Mouse (Mus musculus) liver, postnatal 0 days (tissue): ENCODE measurements around the gene Fbxw4. TPM values are rescaled to one million over a fixed set of nuclear protein-coding genes. Genes with fewer than 3 reads are reported as not detected.

ENCODE experiments used
- ATAC-seq: fragments of 200-750 bp; cut with Nextera tagmentation; 2 replicates; pipeline ENCODE4 v1.8.0; 2017; ENCODE audit warnings: mild to moderate bottlenecking, moderate library complexity
- DNase-seq: peaks from one replicate; pipeline ENCODE4 v3.0.0-alpha.2; 2016
- H3K27ac ChIP-seq: fragments of 300-500 bp; sonication (generic); 2 replicates; pipeline ENCODE4 v1.5.1; 2014; ENCODE audit warnings: antibody characterized with exemption, moderate library complexity, mild to moderate bottlenecking, low read depth
- H3K27me3 ChIP-seq: fragments of 300-500 bp; sonication (generic); 2 replicates; pipeline ENCODE4 v1.6.1; 2014; ENCODE audit warnings: low read length, control low read depth, mixed read lengths; ENCODE audit not compliant: insufficient read depth
- H3K36me3 ChIP-seq: fragments of 300-500 bp; sonication (generic); replicated peaks from 2 replicates; pipeline ENCODE4 v1.6.1; 2014; ENCODE audit warnings: mild to moderate bottlenecking, control low read depth, low read length, moderate library complexity, mixed read lengths; ENCODE audit not compliant: insufficient read depth
- H3K4me1 ChIP-seq: fragments of 300-500 bp; sonication (generic); 2 replicates; pipeline ENCODE4 v1.6.1; 2014; ENCODE audit warnings: antibody characterized with exemption, mild to moderate bottlenecking, control low read depth; ENCODE audit not compliant: insufficient read depth
- H3K4me2 ChIP-seq: fragments of 300-500 bp; sonication (generic); 2 replicates; pipeline ENCODE4 v1.6.1; 2014; ENCODE audit warnings: low read depth, mild to moderate bottlenecking, low read length, moderate library complexity, mixed read lengths
- H3K4me3 ChIP-seq: fragments of 300-500 bp; sonication (generic); 2 replicates; pipeline ENCODE4 v1.5.1; 2014; ENCODE audit warnings: low read depth, low read length
- H3K9ac ChIP-seq: fragments of 300-500 bp; sonication (generic); replicated peaks from 2 replicates; pipeline ENCODE4 v1.6.1; 2014; ENCODE audit warnings: mild to moderate bottlenecking, moderate library complexity
- H3K9me3 ChIP-seq: fragments of 300-500 bp; sonication (generic); 2 replicates; pipeline ENCODE4 v1.6.1; 2016; ENCODE audit warnings: mild to moderate bottlenecking, control low read depth, low read length, mixed read lengths
- CTCF ChIP-seq: sonication (generic); IDR thresholded peaks from 2 replicates; pipeline ENCODE4 v1.5.1; 2016; ENCODE audit warnings: antibody characterized with exemption, low read depth
- EP300 ChIP-seq: IDR thresholded peaks from 2 replicates; pipeline ENCODE4 v1.6.1; 2016; ENCODE audit warnings: antibody characterized with exemption, low read depth, mild to moderate bottlenecking
- WGBS: fragments of 180-500 bp; shearing (Covaris S2); extraction: QIAGEN DNeasy Blood & Tissue Kit; methylation state at CpG from one replicate; pipeline ENCODE4 v1.1.7; 2014; ENCODE audit not compliant: insufficient replicate concordance; 5-methylcytosine and 5-hydroxymethylcytosine counted together
- polyA plus RNA-seq: library from polyadenylated mRNA; unstranded; fragments of >200 nt; fragmentation: Nextera tagmentation; extraction: Ambion mirVana; gene quantifications from 2 replicates; pipeline ENCODE4 v1.2.1, GENCODE M21; 2015

Fbxw4 gene
- polyA plus RNA-seq, 1 experiment from 2014 or later, result 2.2 TPM

DNA sequence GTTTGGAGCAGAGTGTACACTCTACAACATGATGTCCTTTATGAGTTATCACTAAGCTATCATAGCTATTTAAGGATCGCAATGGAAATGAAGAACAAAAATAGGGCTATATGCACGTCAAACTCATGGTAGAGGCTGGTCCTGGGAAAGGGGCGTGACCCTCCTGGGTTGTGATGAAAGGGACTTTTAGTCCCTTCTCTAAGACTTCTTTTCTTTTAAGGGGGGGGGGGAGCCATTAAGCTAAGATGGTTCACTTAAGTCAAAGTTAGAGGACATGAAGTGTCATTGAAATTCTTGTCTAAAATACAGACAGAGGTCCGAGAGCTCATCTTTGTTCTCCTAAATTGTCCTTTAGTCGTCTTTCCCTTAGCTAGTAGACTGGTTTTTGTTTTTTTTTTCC is 15.1 kb upstream of the Fbxw4 start:
- H3K4me3 ChIP-seq, result peak overlapping the region; percentile 57
- 20% methylated on average over 5 of the region's 5 CpGs for WGBS
- peaks cover 7% of the 10 kb centered on the region; the same call in 1 of the 2 replicates for H3K4me1 ChIP-seq
- no peak overlapping the region for H3K9ac ChIP-seq
- TF ChIP-seq CTCF, result no peak
- no peak for TF ChIP-seq EP300
- no peak for ATAC-seq
- no peak overlapping the region for H3K27ac ChIP-seq
- DNase-seq, result no peak
- no peaks in the 10 kb centered on the region for H3K36me3 ChIP-seq
- H3K9me3 ChIP-seq, result no peaks in the 10 kb centered on the region
- H3K4me2 ChIP-seq, result peak overlapping the region; percentile 86
- peaks cover 17% of the 10 kb centered on the region for H3K27me3 ChIP-seq

DNA sequence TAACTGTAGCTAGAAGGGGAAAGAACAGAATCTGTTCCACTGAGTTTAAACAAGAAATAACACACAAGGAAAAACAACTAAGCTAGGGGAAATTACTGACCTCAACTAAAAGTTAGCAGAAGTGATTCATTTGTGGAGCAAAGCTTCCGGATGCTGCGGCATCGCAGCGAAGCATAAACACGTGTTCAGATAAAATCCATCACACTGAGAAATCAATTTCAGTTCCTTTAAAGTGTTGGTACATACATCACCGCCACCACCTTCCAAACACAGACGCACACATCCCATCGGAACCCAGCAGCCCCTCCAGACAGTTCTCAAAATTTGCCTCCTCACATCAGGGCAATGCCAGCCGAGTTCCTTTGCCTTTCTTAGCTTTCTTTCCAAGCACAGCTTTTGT is 12.9 kb upstream of the Fbxw4 start:
- peaks cover 17% of the 10 kb centered on the region for H3K27me3 ChIP-seq
- ATAC-seq, result no peak
- 86% methylated on average over 9 of the region's 9 CpGs for WGBS

DNA sequence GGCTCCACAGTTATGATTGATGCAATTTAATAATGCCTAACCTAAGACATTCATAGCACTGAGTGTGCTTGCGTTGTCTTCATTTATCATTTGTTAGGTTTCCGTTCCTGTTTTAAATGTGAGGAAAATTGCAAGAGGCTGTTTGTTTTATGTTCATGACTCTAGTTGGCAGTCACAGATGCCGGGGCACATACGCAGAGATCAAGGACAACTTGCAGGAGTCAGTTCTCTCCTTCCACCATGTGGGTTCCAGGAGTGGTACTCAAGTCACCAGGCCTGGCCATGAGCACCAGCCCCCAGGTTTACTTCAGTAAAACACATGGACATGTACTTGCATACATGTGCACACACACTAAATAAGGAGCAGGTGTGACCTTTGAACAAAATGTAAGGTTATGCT is 8.9 kb upstream of the Fbxw4 start:
- no peaks in the 10 kb centered on the region for H3K4me1 ChIP-seq
- no peaks in the 10 kb centered on the region for H3K9me3 ChIP-seq
- H3K36me3 ChIP-seq, result no peaks in the 10 kb centered on the region
- no peak for TF ChIP-seq EP300
- TF ChIP-seq CTCF, result no peak
- 83% methylated on average over 4 of the region's 4 CpGs for WGBS
- DNase-seq, result no peak
- no peak overlapping the region for H3K4me3 ChIP-seq
- no peak overlapping the region for H3K9ac ChIP-seq
- ATAC-seq, result no peak
- H3K27ac ChIP-seq, result no peak overlapping the region
- H3K27me3 ChIP-seq, result peaks cover 5% of the 10 kb centered on the region
- H3K4me2 ChIP-seq, result no peak overlapping the region

More for the DNA sequence above, 12.9 kb upstream of the Fbxw4 start:
- Histone ChIP-seq H3K4me2 (no peak overlapping the region), H3K27ac (no peak overlapping the region), H3K9me3 (no peaks in the 10 kb centered on the region), H3K9ac (no peak overlapping the region), H3K36me3 (no peaks in the 10 kb centered on the region), H3K4me1 (peaks cover 7% of the 10 kb centered on the region; the same call in 1 of the 2 replicates), H3K4me3 (no peak overlapping the region)
- no peak for DNase-seq
- no peak for TF ChIP-seq CTCF

DNA sequence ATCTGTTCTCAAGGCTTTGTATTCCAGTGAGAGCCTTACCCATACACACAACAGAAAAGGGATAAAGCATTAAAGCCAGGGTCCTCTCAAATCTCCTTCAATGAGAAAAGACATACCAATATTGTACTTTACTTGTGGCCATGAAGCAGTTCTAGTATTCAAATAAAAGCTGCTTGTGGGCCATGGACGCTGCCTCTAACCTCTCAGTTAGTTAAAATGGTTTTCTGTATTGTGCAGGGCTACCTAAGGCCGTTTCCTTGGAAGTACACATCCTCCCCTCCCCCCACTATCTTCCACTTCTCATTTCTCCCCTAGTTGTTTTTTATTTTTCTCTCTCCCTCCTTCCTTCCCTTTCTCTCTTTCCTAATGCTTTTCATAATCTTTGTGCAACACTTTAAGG is 3.7 kb upstream of the Fbxw4 start:
- ATAC-seq, result no peak
- no peak overlapping the region for H3K27ac ChIP-seq
- WGBS, result 53% methylated on average over 2 of the region's 2 CpGs
- DNase-seq, result no peak
- H3K9ac ChIP-seq, result no peak overlapping the region
- peaks cover 8% of the 10 kb centered on the region for H3K4me1 ChIP-seq
- no peak for TF ChIP-seq EP300
- TF ChIP-seq CTCF, result no peak
- H3K27me3 ChIP-seq, result no peaks in the 10 kb centered on the region
- no peaks in the 10 kb centered on the region for H3K9me3 ChIP-seq
- no peaks in the 10 kb centered on the region for H3K36me3 ChIP-seq
- H3K4me3 ChIP-seq, result no peak overlapping the region
- H3K4me2 ChIP-seq, result no peak overlapping the region

DNA sequence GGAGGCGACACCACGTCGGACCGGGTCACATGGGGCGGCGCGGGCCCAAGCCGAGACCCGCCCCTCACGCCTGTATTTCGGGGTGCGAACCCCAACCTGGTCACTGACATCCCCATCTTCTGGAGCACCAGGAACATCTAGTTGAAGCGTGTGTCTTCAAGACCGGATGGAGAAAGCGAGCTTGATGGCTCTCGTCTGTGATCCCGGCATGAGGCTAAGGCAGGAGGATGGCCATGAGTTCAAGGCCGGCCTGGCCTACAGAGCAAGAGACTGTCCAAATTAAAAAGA is 335 bp upstream of the Fbxw4 start:
- no peak for ATAC-seq
- no peaks in the 10 kb centered on the region for H3K9me3 ChIP-seq

DNA sequence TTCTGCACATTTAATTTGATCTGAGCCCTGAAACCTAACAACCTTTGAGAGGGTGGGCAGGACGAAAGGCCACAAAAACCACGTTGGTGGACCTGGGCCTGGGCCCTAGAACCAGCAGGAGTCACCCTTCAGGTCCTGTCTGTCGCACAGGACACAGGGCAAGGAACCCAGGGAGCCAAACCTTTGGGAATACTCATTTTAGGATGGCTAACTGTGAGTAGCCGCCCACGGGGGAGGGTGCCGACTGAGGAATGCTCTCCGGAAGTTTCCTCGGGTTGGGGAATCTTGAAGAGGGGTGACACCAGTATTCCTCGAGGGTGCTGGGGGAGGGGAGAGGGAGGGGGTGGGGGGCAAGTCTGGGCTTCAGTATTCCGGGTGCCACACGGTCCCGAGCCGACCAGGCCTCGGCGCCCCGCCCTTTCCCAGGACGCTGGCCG is 793 bp downstream of the Fbxw4 start:
- Histone ChIP-seq H3K4me2 (peak overlapping the region; percentile 84), H3K36me3 (no peaks in the 10 kb centered on the region), H3K27me3 (no peaks in the 10 kb centered on the region), H3K9ac (peak overlapping the region; percentile 100), H3K4me3 (peak overlapping the region; percentile 80), H3K27ac (peak overlapping the region; percentile 93), H3K9me3 (no peaks in the 10 kb centered on the region), H3K4me1 (peaks cover 19% of the 10 kb centered on the region)
- DNase-seq, result no peak
- WGBS, result under 1% methylated on average over 17 of the region's 18 CpGs
- TF ChIP-seq CTCF, result peak; percentile 5; the same call in 1 of the 2 replicates
- TF ChIP-seq EP300, result no peak
- peak; percentile 53 for ATAC-seq

More for the DNA sequence above, 335 bp upstream of the Fbxw4 start:
- peaks cover 19% of the 10 kb centered on the region for H3K4me1 ChIP-seq
- TF ChIP-seq CTCF (no peak), EP300 (no peak)
- peak overlapping the region; percentile 84 for H3K4me2 ChIP-seq
- peak overlapping the region; percentile 93 for H3K27ac ChIP-seq
- WGBS, result 15% methylated on average over 18 of the region's 18 CpGs
- H3K9ac ChIP-seq, result peak overlapping the region; percentile 100
- peak overlapping the region; percentile 80 for H3K4me3 ChIP-seq
- H3K36me3 ChIP-seq, result no peaks in the 10 kb centered on the region
- no peaks in the 10 kb centered on the region for H3K27me3 ChIP-seq
- no peak for DNase-seq

DNA sequence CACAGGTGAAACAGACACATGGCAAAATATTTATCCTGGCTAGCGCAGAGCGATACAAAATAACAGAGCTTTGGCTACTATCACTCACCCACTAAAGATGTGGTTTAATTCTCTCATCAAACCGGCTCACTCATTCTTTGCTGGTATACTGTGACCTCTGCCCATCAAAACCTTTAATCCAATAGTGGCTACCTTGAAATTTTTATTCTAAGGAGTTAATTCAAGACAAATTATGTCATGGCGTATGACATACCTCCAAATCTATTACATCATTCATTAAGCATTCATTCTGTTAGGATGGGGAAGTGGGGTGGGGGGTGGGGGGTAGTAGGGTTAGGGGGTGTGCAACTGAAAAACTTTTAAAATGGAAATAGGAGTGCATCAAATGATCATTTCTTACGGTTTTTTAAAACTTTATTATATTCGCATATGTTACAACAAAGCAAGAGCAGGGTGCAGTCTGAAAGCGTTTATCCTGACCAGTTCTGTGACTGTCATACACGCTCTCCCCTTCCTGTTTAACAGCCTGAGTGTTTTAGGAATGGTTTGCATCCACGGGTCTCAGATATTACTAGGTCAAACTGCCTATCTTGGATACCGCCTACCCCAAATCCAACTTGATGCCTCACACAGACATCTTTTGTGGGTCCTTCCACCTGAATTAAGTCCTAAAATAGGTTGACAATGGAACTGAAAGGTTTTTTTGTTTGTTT is 1.4 kb downstream of the Fbxw4 start:
- 51% methylated on average over 10 of the region's 10 CpGs for WGBS
- peaks cover 19% of the 10 kb centered on the region for H3K4me1 ChIP-seq
- no peak for DNase-seq

More for the DNA sequence above, 1.4 kb downstream of the Fbxw4 start:
- H3K9ac ChIP-seq, result peak overlapping the region; percentile 100
- H3K27me3 ChIP-seq, result no peaks in the 10 kb centered on the region
- peak overlapping the region; percentile 93 for H3K27ac ChIP-seq
- TF ChIP-seq CTCF (no peak), EP300 (no peak)
- ATAC-seq, result no peak
- peak overlapping the region; percentile 84 for H3K4me2 ChIP-seq
- peak overlapping the region; percentile 80 for H3K4me3 ChIP-seq
- no peaks in the 10 kb centered on the region for H3K9me3 ChIP-seq
- no peaks in the 10 kb centered on the region for H3K36me3 ChIP-seq
